Mouse (Mus musculus) thymus, postnatal 14 days (tissue): ENCODE measurements around the gene Gpbp1.

Source experiments
- DNase-seq: peaks from one replicate; pipeline ENCODE4 v3.0.0; 2021

The Gpbp1 gene

GRCm38 (mm10) chr13:111461424-111461823, 28.5 kb downstream of the Gpbp1 start:
- no peak for DNase-seq

DNA sequence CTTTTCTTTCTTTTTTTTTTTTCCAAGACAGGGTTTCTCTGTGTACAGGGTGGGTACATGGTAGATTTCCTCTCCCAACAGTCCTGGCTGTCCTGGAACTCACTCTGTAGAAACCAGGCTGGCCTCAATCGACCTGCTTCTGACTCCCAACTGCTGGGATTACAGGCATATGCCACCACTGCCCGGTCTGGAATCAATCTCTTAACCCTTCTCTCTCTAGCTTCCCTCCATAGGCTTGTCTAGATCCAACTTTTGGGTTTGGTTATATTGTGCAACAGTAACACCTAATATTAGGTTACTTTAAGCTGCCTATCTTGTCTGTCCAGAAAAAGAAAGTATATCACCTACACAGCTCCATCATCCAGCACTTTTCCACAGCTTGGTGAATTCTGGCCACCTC, 33.1 kb downstream of the Gpbp1 start:
- no peak for DNase-seq

DNA sequence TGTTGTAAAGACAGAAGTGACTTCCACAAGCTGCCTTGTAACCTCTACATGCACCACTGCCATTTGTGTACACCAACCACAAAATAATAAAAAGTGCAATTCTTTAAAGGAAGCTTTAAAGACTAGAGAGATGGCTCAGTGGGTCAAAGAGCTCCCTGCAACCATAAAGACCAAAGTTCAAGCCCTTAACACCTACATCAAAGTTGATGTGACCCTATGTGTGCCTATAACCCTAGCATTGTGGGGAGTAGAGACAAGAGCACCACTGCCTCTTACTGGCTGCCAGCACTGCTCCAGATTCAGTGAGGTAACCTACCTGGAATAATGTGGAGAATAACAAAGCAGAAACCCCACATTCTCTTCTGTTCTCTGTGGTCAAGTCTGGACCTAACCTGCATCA, 45.6 kb downstream of the Gpbp1 start:
- DNase-seq: no peak

DNA sequence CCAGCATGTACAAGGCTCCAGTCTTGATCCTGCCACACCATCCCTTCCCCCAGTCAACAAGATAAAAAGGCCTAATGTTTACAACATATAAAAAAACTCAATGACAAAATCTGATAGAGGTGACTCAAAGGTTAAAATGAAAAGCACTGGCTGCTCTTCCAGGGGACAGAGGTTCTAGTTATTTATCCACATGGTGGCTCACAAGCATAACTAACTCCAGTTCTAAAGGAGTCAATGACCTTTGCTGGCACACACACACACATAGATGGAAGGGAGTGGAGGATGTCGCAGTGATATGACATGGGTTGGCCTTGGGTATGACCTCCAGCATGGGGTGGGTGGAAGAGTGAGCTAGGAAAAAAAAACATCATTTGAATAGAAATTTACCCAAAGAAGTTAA, 58.7 kb downstream of the Gpbp1 start:
- DNase-seq: no peak

GRCm38 (mm10) chr13:111421330-111421729, 68.6 kb downstream of the Gpbp1 start:
- no peak for DNase-seq

- no peak for DNase-seq
Measured at GRCm38 (mm10) chr13:111418087-111418486, 71.8 kb downstream of the Gpbp1 start.

- DNase-seq: peak; percentile 64
Measured at GRCm38 (mm10) chr13:111413156-111413555, 76.8 kb downstream of the Gpbp1 start.

- DNase-seq: peak; percentile 23
Measured at GRCm38 (mm10) chr13:111410831-111411230, 79.1 kb downstream of the Gpbp1 start.

GRCm38 (mm10) chr13:111406859-111407389, 83.0 kb downstream of the Gpbp1 start:
- no peak for DNase-seq

DNA sequence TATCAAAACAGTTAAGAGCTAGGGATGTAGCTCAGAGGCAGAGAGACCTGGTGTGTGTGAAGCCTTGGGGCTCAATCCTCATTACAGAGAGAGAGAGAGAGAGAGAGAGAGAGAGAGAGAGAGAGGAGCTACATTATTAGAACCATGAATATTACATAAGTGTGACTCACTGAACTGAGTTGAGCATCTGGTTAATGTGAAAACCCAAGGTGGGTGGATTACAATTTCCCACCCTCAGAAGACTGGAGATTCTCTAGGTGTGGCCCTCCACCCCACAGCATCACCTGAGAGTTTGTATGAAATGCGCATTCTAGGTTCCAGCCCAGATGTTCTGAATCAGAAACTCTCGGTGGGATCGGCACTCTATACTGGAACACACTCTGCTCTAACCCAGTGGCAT, 84.0 kb downstream of the Gpbp1 start:
- no peak for DNase-seq

GRCm38 (mm10) chr13:111397600-111398151, 92.2 kb downstream of the Gpbp1 start:
- DNase-seq: no peak

- peak; percentile 5 for DNase-seq
Measured at GRCm38 (mm10) chr13:111397061-111397460, 92.8 kb downstream of the Gpbp1 start.

GRCm38 (mm10) chr13:111395528-111395927, 94.4 kb downstream of the Gpbp1 start:
- DNase-seq: no peak

GRCm38 (mm10) chr13:111394904-111395303, 95.0 kb downstream of the Gpbp1 start:
- no peak for DNase-seq

- DNase-seq: no peak
Measured at GRCm38 (mm10) chr13:111394341-111394740, 95.6 kb downstream of the Gpbp1 start.

- DNase-seq: no peak
Measured at GRCm38 (mm10) chr13:111393426-111393825, 96.5 kb downstream of the Gpbp1 start.

GRCm38 (mm10) chr13:111391426-111391825, 98.5 kb downstream of the Gpbp1 start:
- DNase-seq: no peak

- DNase-seq: no peak
Measured at GRCm38 (mm10) chr13:111391011-111391410, 98.9 kb downstream of the Gpbp1 start.

DNA sequence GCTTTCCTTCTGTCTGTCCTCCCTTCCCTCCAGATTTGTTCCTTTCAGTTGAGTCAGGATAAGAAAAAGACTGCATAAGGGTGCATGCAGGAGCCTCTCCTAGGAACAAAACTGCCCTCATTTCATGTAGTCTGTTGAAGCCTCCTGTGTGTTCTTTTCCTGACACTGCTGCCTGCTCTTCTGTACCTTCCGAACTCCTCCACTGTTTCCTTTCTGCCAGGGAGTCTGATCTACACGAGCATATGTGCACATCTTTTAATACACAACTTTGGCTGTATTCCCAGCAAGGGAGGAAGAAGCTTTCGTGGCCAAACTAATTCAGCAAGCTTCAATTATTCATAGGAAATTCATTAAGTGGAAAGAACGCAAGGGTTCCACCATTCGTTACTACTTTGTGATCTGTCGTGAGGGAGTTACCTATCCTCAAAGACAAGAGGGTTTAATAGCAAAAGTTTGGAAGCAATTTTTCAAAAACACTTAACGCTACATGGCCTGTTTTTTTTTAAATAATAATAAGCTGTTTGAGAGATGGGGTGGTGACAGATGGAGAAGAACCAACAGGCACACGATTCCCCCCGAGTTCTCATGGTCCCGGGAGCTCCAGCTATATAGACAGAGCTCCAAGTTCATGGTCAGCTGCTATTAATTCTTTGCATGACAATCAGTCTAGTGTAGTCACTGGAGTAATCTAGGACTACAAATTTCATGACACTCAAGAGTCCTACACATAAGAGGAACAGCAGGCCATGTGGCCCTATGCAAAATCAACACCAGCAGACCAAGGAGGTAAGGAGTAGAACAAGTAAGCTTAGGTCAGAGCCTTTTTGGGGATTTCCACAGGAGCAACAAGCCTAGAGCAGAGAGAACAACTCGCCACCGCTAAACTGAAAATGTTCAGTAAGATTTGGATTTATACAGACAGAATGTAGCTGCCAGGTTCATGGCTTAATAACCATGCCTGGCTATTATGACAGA, 105.6 kb downstream of the Gpbp1 start:
- DNase-seq: no peak
